Mouse (Mus musculus) olfactory bulb, adult 2 months (tissue): Measurements from ENCODE around the gene Tmbim1.

ENCODE experiments used
- CTCF ChIP-seq: fragments of 200-500 bp; IDR thresholded peaks from 2 replicates; pipeline ENCODE4 v1.5.1; 2012; ENCODE audit warnings: low read depth, mild to moderate bottlenecking, low read length, moderate library complexity; ENCODE audit not compliant: insufficient read depth
- POLR2A ChIP-seq: fragments of 200-500 bp; IDR thresholded peaks from 2 replicates; pipeline ENCODE4 v1.6.1; 2012; ENCODE audit warnings: mild to moderate bottlenecking, low read depth, low read length, moderate library complexity; ENCODE audit not compliant: insufficient read depth

GRCm38 (mm10) chr1:74337241-74337771, 31.9 kb upstream of the Tmbim1 start:
- TF ChIP-seq CTCF, result no peak
- no peak for TF ChIP-seq POLR2A
